Mouse (Mus musculus): ENCODE results near the gene Slxl1. TPM values are rescaled to one million over a fixed set of nuclear protein-coding genes. Genes with fewer than 3 reads are reported as not detected.

The Slxl1 gene
- polyA plus RNA-seq (2014; fragmentation: Illumina TruSeq; extraction: RNeasy Lipid Tissue Mini Kit (QIAGEN cat#74804); ENCODE audit: low read depth, low replicate concordance): not detected

GRCm38 (mm10) chrX:55226576-55226975 lies at the start of gene Slxl1:
Gene Slxl1, plus strand, starts transcription at chrX:55226876.

Data from heart, adult 10 weeks (tissue).